8 mouse cellular contexts compared by ENCODE assay signal in the genomic region with DNA sequence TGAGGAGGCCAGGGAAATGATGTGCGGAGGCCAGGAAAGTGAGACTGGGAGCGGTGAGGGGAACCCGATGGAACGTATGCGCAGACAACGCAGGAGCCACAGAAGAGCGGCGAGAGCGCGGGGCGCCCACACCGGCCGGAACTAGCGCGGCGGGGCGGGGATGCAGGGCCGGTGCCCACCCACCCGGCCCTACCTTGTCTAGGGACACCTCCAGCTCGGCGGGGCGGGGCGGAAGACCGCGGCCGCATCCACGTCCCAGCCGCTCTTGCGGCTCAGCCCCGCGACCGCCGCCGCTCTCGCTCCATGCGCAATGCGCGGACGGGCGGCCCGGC. TPM values are rescaled to one million over a fixed set of nuclear protein-coding genes. Genes with fewer than 3 reads are reported as not detected.
A peak's percentile ranks its signal among the peaks of the same experiment; 100 is the strongest.
DNase-seq lines count a peak whose midpoint lies in the region; ATAC-seq and TF ChIP-seq lines count a peak whose summit lies in the region.

No protein-coding gene starts in this region.

- ATAC-seq in inflammation-experienced regulatory T-cells, adult 6 months, result peak; percentile 4
- peak; percentile 73; the same call in 1 of the 2 replicates for ATAC-seq in midbrain, postnatal 0 days (ENCODE audit: low FRiP score)

- under 1% methylated on average over 33 of the region's 41 CpGs for WGBS in spleen, adult 2 months
- WGBS in midbrain, postnatal 0 days, result 2% methylated on average over 12 of the region's 41 CpGs

- TF ChIP-seq POLR2A in spleen, adult 2 months (IDR thresholded peaks at IDR 0.05; ENCODE audit: low read depth, low read length), result no peak

- H3K4me2 ChIP-seq in midbrain, postnatal 0 days (ENCODE audit: low read depth, low read length, poor library complexity, severe bottlenecking), result peak overlapping the region; percentile 77

- no peaks in the 10 kb centered on the region for H3K27me3 ChIP-seq in spleen, adult 2 months (ENCODE audit: control insufficient read depth, insufficient read depth, low read length)
- H3K27me3 ChIP-seq in midbrain, postnatal 0 days (ENCODE audit: insufficient read depth, low read length), result peaks cover 41% of the 10 kb centered on the region

- peak overlapping the region; percentile 79 for H3K4me3 ChIP-seq in spleen, adult 2 months (ENCODE audit: extremely low read depth, insufficient read depth, insufficient read length)
- H3K4me3 ChIP-seq in midbrain, postnatal 0 days (ENCODE audit: low read depth, low read length), result peak overlapping the region; percentile 78

- DNase-seq in embryo, embryonic 10 days (ENCODE audit: low spot score), result peak; percentile 43
- no peak for DNase-seq in embryo, embryonic 10.5 days (ENCODE audit: low spot score)
- DNase-seq in spleen, adult 2 months (ENCODE audit: low read depth in 1 of 2, low spot score in 2 of 2), result no peak
- DNase-seq in spleen, postnatal 14 days (ENCODE audit: low spot score in 2 of 2), result no peak
- no peak for DNase-seq in midbrain, postnatal 0 days (ENCODE audit: low spot score)
- no peak for DNase-seq in urinary bladder, postnatal 4 days (ENCODE audit: low spot score in 2 of 2)
- DNase-seq in layer of hippocampus, postnatal 14 days (ENCODE audit: low spot score in 2 of 2), result no peak

- H3K27ac ChIP-seq in spleen, adult 2 months (ENCODE audit: insufficient read depth, low read length), result peak overlapping the region; percentile 95
- H3K27ac ChIP-seq in midbrain, postnatal 0 days (ENCODE audit: low read depth, low read length), result no peak overlapping the region; the same call in 1 of the 2 replicates

- H3K36me3 ChIP-seq in spleen, adult 2 months (ENCODE audit: control insufficient read depth, insufficient read depth, low read length), result no peaks in the 10 kb centered on the region
- H3K36me3 ChIP-seq in midbrain, postnatal 0 days (ENCODE audit: insufficient read depth, low read length), result no peaks in the 10 kb centered on the region

- TF ChIP-seq CTCF in spleen, adult 2 months (IDR thresholded peaks at IDR 0.05; ENCODE audit: extremely low read depth, insufficient read depth, insufficient read length, insufficient replicate concordance), result no peak
- no peak for TF ChIP-seq CTCF in midbrain, postnatal 0 days (IDR thresholded peaks at IDR 0.05)

- peak overlapping the region; percentile 56 for H3K9ac ChIP-seq in midbrain, postnatal 0 days (replicated peaks; ENCODE audit: low read length, poor library complexity, severe bottlenecking)

- peaks cover 13% of the 10 kb centered on the region; the same call in 1 of the 2 replicates for H3K4me1 ChIP-seq in spleen, adult 2 months (ENCODE audit: control insufficient read depth, insufficient read depth, insufficient read length)
- H3K4me1 ChIP-seq in midbrain, postnatal 0 days (ENCODE audit: insufficient read depth, low read length), result peaks cover 14% of the 10 kb centered on the region; the same call in 1 of the 2 replicates

- H3K9me3 ChIP-seq in midbrain, postnatal 0 days (ENCODE audit: low read length), result no peaks in the 10 kb centered on the region

RNA-seq across cellular contexts. Expression of a gene that starts 1.5 kb away (rescaled TPM):
- polyA plus RNA-seq in spleen, adult 2 months (2012; rRNA removed), result 18.9 and 23.4 TPM in 2 replicates
- 10 to 100 TPM in 1 of 3 experiments, 1 to 10 TPM in 2; 5.8 to 12.1 (median 7.6) TPM for polyA plus RNA-seq in inflammation-experienced regulatory T-cells, adult 6 months (2017; shearing (Covaris generic))
- total RNA-seq in midbrain, postnatal 0 days (2014; rRNA removed), result 2.5 and 6.2 TPM in 2 replicates
- 2.0 and 2.6 TPM in 2 replicates for polyA plus RNA-seq in midbrain, postnatal 0 days (2015; fragmentation: Nextera tagmentation; extraction: Ambion mirVana)
- 10 to 100 TPM; 16.1 TPM for total RNA-seq in layer of hippocampus, postnatal 14 days (2021)
